Mouse (Mus musculus): ENCODE results near the gene Sult4a1.

GRCm38 (mm10) chr15:84078667-84079066, 26.9 kb downstream of the Sult4a1 start:
- TF ChIP-seq CTCF (IDR thresholded peaks at IDR 0.05; ENCODE audit: control insufficient read depth, insufficient read depth, low read length) (no peak), POLR2A (IDR thresholded peaks at IDR 0.05; ENCODE audit: borderline replicate concordance, control insufficient read depth, low read depth, low read length) (no peak)

Data from bone marrow, adult 2 months (tissue).